Mouse (Mus musculus) adrenal gland, postnatal 10 days (tissue): ENCODE results near the gene Dkk2. TPM values are rescaled to one million over a fixed set of nuclear protein-coding genes. Genes with fewer than 3 reads are reported as not detected.
"Not testable (repeated sequence)": the region's sequence is repeated elsewhere in the genome, so short reads cannot be mapped to it uniquely, and the experiment has no call there.

Experiments used
- DNase-seq: peaks from one replicate; pipeline ENCODE4 v3.0.0; 2021; ENCODE audit warnings: mixed read lengths
- long read RNA-seq, 2 experiments: library from polyadenylated mRNA; stranded (forward); transcript quantifications; one replicate each; pipeline ENCODE4 v2.0.0; 2021
- total RNA-seq, 2 experiments: library from RNA; stranded (reverse); gene quantifications; 2 replicates each; pipeline ENCODE4 v1.2.3; 2021

Gene Dkk2
- total RNA-seq = 1 to 10 TPM; 6.3 to 8.1 TPM
- long read RNA-seq, experiment 1, partial matches to known transcripts = 2 of 10 reads
- long read RNA-seq, experiment 1, other reads (novel, unspliced or antisense) = 4 of 10 reads
- long read RNA-seq, experiment 2, transcript Dkk2-201 (4 exons, 3,705 nt) = major isoform, 7 of 9 reads
- long read RNA-seq, experiment 2, partial matches to known transcripts = 0 of 9 reads
- long read RNA-seq, experiment 2, other reads (novel, unspliced or antisense) = 2 of 9 reads

DNA sequence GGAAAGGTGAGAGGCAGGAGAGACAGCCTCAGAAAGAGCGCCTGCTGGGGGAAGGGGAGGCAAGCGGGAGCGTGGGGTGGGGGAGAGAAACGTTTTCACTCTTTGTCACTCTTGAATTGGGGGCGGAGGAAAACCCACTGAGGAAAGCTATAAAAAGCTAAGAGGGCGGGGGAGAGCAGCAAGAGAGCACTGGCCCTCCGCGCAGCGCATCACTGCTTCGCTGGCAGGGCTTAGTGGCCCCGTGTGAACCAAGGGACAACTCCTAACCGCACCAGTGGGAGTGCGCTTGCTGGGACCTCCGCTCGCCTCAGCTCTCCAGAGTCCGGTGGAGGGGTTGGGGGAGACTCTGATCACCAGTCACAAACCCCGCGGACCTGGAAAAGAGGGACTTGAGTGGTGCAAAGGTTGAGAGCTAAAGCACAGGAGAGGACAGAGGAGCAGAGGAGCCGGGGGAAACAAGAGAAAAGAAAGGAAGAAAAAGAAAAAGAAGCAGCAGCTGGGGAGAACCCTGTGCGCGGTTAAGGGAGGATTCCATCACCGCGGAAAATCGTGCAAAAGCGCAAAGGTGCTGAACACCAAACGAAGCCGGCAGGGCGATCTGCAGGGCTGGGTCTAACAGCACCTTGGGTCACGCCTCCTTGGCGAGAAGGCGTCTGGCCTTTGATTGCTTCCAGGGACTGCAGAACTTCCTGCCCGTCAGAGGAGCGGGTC lies at the start of gene Dkk2:
TSS of gene Dkk2 (plus strand) at position 181 of the 711 bp plus-strand sequence.
- peak; percentile 31 for DNase-seq

DNA sequence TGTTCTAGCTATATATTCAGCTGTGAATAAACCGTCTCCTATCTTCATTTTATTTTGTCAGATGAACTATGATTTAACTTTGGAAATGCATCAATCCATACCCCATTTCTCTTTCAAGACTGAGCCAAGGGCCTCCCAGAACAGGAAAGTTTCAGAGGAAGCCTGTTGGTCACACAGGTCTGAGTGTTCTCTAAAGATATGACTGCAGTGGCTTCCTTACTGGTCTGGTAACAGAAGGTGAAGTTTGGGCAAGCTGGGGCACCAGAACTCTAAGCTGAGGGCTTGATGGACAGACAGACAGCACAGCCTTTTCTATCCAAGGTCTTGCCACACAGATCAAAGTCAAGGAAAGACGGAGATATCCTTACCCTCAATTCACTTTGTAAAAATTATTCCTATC lies 48.4 kb upstream of the Dkk2 start:
- no peak for DNase-seq

DNA sequence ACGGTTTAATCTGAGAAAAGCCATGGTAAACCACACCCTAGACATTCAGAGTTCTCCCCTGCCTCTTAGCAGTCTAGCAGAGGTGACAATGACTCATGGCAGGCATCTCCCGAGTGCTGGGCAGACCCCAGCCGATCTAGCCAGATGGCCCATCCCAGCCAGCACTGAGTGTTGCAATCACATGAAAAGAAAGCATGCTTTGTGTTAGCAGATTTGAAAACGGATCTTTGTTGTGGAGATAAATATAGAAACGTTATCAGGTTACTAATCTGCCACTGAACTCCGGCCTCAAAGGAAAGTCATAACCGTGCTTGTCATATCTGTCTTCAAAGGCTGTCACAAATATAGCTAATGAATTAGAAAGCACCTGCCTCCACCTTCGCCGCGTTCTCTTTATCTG lies 47.4 kb upstream of the Dkk2 start:
- peak; percentile 9 for DNase-seq

DNA sequence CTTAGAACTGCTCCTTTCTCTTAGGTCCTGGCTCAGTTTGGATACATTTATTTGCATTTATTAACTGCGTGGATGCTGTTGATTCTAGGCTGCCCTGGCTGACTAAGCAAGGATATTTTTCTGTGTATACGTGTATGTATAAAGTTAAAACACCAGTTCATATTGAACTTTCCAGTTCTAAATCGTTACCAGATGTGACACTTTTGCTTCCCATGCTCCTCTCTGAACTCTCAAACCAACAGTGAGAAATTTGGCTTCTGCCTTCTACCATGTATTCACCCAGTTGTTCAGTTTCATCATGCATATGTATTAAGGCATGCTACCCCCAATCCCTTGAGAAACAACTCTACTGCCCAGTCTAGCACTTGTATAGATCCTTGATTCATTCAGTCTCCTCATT lies 45.0 kb upstream of the Dkk2 start:
- no peak for DNase-seq

DNA sequence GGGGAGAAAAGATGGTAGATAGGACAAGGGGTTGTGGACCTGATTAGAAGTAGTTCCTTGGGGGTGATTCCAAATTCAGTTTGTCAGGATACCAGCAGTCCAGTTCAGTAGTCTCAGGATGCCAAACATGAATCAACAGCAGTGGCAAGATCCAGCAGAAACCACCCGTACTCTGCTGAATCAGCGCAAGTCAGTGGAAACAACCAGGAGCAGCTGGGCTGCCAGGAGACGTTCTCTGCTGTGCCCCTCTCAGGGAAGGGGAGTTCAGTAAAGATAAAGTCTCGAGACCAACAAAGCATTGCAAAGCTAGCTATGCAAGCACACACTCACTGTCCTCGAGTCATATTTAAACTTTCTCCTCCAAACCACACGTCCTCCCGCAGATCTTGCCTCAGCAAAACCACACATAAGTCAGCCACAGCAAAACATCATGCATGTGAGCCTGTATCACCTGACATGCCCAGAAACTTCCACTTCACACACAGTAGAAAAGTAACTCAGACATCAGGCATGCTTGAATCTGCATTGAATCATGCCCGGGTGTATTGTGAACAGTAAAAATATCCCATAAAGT lies 34.1 kb upstream of the Dkk2 start:
- DNase-seq = no peak

DNA sequence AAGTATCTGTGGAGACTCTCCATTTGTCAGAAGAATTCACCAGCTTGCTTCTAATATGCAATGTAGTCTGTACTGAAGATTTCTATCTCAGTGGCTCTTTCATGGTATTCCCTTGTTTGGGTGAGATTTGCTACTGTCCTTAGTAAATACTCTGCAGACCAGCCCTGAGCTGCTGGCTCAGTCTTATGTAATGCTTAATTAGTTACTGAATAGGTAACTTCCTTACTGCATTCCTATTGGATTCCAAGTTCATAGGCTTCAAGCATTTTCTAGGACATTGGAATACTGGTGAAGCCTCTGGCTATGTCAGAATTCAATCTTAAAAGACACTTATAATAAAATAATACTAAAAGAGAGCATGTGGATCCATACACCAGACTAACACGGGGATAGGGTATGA lies 22.3 kb upstream of the Dkk2 start:
- DNase-seq = not testable (repeated sequence)

DNA sequence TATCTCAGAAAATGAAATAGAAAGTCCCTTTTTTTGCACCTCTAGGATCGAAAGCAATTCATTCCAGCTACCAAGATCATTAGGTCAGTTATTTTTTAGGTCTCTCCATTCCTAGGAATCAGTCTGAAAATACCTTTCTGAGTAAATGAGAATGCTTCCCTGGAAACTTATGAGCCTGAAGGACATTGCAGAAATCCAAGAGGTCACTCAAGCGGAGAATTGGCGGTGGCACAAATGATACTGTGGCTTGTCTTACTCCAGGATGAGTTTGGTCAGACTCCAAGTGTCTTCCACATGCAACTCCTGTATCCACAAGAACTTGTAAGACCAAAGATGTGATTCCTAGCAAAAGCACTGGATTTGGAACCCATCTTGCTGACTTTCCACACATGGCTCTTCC lies 21.7 kb upstream of the Dkk2 start:
- no peak for DNase-seq

DNA sequence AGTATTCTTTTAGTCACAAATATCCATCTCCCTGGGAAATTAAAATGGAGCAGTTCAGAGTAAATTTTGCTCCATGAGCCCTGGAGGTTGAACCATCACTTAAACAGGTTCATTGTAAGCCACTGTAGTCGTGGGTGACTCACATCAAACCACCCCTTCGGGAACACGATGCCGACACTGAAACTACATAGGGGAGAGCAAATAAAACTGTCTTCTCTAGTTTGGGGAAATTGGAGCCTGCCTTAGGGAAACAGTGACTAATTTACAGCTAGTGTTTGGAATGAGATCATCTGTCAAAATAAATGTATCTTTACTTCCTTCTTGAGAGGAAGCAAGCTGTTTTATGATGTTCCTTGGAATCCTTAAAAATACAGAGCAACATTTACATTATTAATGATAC lies 21.1 kb upstream of the Dkk2 start:
- DNase-seq = no peak

DNA sequence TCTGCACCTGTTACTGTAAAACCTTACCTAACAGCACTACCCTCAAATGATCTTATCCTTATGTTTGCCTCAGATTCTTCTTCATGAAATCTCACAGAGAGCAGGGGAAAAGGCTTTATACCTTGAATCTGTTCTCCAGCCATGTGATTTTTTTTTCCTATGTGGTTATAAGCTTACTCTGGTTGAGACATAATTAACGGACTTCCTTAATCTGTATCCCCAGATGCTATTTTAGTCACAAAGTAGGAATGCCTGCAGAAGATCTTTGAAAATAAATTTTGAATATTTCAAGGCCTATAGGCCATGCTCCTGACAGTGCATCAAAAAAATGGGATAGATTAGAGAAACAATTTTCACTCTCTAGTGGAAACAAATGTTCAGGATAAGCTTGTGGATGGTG lies 20.2 kb upstream of the Dkk2 start:
- DNase-seq = no peak

DNA sequence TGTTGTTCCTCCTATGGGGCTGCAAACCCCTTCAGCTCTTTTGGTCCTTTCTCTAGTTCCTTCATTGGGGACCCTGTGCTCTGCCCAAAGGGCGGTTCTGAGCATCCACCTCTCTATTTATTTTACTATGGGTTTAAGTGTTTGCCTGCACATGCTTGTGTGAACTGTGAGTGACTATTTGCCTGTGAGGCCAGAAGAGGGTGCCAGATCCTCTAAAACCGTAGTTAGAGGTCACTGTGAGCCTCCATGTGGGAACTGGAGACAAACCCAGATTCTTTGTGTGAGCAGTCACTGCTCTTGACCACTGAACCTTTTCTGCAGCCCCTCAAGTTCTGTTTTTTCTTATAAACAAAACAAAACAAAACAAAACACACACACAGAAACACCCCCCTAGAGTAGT lies 14.1 kb upstream of the Dkk2 start:
- DNase-seq = peak; percentile 6

DNA sequence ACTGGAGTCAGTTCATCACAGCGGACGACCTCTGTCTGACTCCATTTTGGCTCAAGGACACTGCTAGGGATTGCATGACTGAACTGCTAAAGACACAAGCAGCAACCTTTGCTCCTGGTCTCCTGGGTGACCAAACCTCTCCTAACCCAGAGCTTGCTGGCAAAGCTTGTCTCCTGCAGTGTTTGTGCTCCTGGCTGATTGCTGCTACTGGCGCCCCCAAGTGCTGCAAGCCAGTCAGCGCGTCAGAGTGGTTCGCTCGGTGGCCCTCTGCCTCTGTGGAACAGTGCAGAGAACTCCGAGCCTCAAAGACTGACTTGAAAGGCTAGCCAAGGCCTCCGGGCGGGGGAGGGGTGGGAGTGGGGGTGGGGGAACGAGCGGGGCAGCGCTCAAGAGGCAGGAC lies 1.1 kb upstream of the Dkk2 start:
- DNase-seq = peak; percentile 74

DNA sequence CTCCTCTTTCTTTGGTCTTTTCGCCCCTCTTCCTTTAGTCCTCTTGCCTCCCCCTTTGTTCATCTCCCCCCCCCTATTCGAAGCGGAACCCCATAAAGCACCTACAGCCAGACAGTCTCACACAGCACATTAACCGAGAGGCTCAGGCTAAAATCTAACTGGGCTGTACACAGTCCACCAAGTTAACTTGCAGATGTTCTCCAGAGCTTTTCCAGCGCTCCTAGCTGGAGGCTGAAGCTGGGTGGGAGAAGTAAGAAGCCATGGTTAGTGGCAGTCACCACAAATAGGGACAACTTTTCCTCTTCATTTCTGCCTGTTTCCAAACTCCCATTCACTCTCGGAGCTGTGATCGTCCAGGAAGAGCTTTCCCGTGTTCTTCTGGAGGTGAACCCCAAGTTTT lies 412 bp upstream of the Dkk2 start:
- no peak for DNase-seq

DNA sequence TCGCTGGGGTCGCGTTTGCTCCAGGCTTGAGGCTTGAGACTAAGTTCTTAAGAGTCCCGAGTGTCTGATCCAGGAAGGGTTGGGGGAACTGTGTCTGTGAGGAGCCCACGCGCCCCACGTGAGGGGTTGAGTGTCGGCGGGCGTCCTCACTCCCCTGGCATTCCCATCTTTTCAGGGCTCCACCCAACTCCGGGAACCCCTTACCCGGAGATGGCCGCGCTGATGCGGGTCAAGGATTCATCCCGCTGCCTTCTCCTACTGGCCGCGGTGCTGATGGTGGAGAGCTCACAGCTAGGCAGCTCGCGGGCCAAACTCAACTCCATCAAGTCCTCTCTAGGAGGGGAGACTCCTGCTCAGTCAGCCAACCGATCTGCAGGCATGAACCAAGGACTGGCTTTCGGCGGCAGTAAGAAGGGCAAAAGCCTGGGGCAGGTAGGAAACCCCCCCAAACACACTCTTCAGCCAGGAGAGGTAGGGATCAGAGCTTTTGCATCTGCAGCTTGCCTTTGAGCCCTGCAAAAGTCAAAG lies 795 bp downstream of the Dkk2 start:
- DNase-seq = no peak

DNA sequence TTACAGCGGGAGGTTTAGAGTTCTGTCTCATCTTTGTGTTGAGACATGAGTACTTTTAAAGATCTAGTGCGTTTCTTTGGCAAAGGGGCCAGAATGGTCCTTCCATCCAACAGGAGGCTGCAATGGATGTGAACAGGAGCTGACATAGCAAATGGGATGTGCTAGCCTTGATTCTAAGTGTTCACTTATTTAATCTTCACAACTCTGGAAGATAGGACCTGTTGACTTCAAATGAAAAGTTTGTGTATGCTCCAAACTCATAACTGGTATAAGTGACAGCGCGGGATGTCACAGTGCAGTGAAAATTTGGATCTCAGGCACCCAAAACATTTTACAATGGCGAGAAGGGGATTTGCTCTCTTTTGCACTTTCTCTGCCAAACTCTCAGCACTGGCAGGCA lies 1.4 kb downstream of the Dkk2 start:
- no peak for DNase-seq

DNA sequence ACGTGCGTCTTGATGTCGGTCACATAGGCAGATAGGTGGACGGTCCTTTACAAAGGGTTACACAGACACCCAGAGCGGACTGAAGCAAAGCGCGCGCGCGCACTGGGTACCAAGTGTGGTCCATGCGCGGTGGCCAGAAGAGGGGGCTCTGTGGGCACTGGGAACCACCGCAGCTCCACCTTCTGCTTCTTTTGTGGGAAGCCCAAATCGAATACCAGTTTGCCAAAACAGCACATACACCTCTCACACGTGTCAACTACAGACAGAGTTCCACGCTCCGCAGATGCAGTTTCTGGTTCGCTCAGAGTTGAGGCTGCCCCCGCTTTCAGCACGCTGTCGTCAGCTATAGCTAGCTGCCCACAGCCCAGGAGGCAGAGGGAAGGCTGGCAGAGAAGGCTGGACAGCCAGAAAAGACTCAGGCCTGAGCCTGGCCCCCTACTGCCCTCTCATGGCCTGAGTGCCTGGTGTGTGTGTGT lies 2.0 kb downstream of the Dkk2 start:
- DNase-seq = peak; percentile 44

DNA sequence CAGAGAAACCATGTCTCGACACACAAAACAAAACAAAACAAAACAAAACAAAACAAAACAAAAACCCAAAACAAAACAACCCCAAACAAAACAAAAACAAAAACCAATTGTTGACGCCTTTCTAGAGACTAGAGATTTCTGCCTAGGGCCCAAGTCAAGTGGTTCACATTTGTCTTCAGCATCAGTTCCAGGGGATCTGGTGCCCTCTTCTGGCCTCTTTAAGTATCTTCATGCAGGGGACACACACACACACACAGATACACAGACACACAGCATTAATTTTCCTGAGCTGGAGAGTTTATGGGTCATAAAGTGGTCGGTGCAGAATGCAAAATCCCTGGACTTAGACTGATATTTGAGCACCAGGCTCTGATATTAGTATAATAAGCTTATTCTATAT lies 7.9 kb downstream of the Dkk2 start:
- no peak for DNase-seq

DNA sequence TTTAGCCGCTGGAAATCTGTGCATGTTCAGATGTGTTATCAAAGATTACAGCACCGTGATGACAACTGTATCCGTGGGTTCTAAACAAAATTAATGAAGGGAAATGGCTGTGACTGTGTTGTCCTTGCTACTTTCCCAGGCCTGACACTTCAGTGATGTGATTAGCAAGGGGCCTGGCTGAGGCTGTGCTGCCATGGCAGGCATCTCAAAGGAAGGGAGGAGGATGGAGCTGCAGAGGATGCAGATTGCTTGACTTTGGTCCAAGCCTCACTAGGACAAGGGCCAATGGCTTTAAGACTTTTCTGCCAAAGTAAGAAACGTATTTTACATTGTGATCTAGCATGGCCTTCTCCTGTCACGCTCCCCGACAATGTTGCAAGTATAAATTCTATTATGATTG lies 11.2 kb downstream of the Dkk2 start:
- no peak for DNase-seq

DNA sequence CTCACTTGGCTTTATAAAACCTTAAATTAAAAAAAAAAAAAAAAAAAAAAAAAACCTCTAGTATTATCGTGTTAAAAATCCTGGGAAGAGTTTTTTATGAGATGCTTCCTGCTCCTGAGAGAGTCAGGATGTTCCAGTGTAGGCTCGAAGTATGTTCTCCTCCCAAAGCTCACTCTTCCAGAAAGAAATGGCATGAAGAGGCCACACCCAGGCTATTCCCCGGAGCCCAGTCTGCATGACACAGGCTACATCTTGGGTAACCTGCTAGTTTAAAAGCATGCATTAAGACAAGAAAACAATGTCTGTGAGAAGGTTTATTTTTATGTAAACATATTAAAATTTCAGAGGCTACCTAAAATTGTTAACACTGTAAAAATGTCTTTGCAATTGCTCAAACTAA lies 15.7 kb downstream of the Dkk2 start:
- no peak for DNase-seq

DNA sequence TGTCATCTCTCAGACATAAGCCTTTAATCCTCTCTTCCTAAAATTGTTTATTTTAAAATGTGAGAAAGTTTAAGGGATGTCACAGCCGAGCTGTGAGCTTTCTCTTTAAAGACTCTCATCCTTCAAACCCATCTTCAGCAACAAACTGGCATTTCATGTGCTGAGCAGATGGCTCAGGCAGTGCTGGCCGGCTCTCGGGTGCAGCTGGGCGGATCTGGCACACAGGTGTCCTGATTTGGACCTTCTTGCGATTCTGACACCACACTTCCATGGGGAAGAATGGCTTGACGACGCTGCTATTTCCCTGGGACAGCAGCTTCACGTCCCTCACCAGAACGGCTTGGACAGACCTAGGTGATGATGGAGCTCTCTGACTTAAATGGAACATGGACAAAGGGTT lies 17.9 kb downstream of the Dkk2 start:
- no peak for DNase-seq

DNA sequence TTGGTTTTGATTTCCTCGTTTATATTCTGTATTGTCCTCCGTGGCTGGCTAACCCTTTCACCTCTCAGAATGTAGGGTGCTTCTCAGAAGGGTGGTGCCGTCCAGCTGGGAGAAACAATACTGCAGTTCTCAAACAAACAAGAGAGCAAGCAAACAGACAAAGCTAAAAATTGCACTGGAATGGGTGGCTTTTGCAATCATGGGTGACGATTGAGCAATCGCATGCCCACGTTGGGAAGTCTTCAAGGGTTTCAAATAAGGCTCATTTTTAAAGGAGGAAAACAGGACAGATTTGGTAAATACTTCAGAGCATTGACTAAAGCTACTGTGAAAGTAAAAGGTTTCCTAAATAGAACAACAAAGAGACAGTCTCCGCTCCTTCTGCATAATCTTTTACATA lies 18.4 kb downstream of the Dkk2 start:
- peak; percentile 12 for DNase-seq

DNA sequence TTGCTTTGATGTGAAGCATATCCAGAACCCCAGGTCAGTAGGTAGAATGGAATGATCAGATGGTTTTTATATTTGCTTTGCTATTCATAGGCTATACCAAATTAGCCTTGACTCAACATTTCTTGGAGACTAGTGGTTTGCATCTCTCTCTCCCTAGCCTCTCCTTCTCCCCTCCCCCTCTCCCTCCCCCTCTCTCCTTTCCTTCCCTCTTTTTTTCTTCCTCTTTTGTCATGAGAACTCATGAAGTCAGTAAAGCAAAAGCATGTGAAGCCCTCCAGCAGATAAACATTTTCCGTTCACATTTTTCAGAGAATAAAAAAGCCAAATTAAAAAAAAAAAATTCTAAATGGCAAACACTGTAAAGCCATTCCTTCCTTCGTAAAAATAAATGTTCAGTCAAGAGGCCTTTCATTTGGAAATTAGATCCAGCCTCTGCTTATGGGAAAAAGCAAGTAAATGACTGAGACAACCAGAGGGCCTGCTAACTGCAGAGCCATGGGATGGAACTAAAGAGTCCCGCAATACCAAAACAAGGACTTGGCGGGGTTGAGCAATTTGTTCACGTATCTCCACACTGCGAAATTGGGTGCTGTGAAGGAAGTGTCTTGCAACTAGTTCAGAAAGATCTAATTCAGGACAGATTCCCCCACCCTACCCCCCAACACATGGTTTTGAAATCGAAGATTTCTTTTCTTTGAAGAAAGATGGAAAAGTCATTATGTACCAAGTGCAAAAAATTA lies 30.9 kb downstream of the Dkk2 start:
- DNase-seq = no peak

DNA sequence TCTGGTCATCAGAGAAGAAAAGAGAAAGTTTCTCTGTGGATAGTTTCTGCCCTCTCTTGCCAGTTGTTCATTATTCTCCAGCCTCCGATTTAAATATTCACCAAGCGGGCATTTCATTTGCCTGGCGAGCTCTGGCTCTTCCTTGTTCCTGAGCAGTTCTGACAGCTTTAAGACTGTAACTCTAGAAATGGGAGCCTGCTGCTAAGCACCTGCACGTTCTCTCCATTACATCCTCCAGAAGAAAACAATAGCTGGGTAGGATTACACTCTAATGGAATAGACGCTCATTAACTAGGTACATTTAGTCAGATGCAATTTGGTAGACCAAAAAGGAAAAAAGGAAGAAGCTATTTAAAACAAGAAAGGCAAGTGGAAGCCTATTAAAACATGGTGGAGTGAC lies 36.3 kb downstream of the Dkk2 start:
- DNase-seq = no peak

DNA sequence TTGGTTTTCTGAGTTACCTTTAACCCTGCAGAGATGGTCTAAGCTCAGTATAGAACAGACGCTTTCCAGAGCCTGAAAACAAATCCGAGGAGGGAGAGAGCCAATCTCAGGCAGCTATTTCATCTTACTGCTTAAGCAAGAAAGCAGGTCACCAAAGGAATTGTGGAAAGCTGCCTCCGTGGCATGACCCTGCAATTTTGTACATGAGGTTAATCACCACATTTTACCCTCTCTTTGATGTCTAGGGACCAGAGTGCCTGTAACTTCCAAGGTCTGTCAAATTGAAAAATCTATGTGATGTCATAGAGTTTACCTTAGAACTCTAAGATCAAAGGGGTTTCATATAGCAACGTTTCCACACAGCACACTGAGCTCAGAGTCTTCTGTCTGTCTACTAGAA lies 37.5 kb downstream of the Dkk2 start:
- no peak for DNase-seq
